Mouse (Mus musculus) thymus, adult 2 months (tissue): ENCODE results near the gene Card11. TPM values are rescaled to one million over a fixed set of nuclear protein-coding genes. Genes with fewer than 3 reads are reported as not detected.

Experiments used
- DNase-seq: peaks from one replicate; pipeline ENCODE4 v3.0.0; 2021
- H3K27ac ChIP-seq: fragments of 200-500 bp; 2 replicates; pipeline ENCODE4 v1.5.1; 2012; ENCODE audit warnings: low read length, control low read depth; ENCODE audit not compliant: control insufficient read depth, insufficient read depth
- H3K27me3 ChIP-seq: fragments of 200-500 bp; 2 replicates; pipeline ENCODE4 v1.6.1; 2012; ENCODE audit warnings: mild to moderate bottlenecking, low read length, moderate library complexity, mixed read lengths; ENCODE audit not compliant: control insufficient read depth, insufficient read depth
- H3K36me3 ChIP-seq: fragments of 200-500 bp; 2 replicates; pipeline ENCODE4 v1.6.1; 2012; ENCODE audit warnings: mild to moderate bottlenecking, low read length, moderate library complexity; ENCODE audit not compliant: control insufficient read depth, insufficient read depth
- H3K4me1 ChIP-seq: fragments of 200-500 bp; replicated peaks from 2 replicates; pipeline ENCODE4 v1.6.1; 2012; ENCODE audit warnings: low read length; ENCODE audit not compliant: control insufficient read depth, insufficient read depth
- H3K4me3 ChIP-seq: fragments of 200-500 bp; 2 replicates; pipeline ENCODE4 v1.5.1; 2012; ENCODE audit warnings: mild to moderate bottlenecking, low read length, control low read depth, moderate library complexity; ENCODE audit not compliant: control insufficient read depth, insufficient read depth
- CTCF ChIP-seq: fragments of 200-500 bp; IDR thresholded peaks from 2 replicates; pipeline ENCODE4 v1.5.1; 2012; ENCODE audit warnings: mild to moderate bottlenecking, control low read depth, low read length, moderate library complexity, borderline replicate concordance; ENCODE audit not compliant: control insufficient read depth, poor library complexity, insufficient read depth; ENCODE audit errors: extremely low read depth
- POLR2A ChIP-seq: fragments of 200-500 bp; IDR thresholded peaks from 2 replicates; pipeline ENCODE4 v1.6.1; 2012; ENCODE audit warnings: mild to moderate bottlenecking, low read length, control low read depth, moderate library complexity; ENCODE audit not compliant: control insufficient read depth, poor library complexity, insufficient read depth; ENCODE audit errors: extremely low read depth
- WGBS: fragments of 180-500 bp; shearing (Covaris S2); methylation state at CpG from one replicate; pipeline ENCODE4 v1.1.7; 2018; 5-methylcytosine and 5-hydroxymethylcytosine counted together
- polyA plus RNA-seq: library from polyadenylated mRNA; depleted of rRNA; stranded (reverse); fragments of >200 nt; gene quantifications from 2 replicates; pipeline ENCODE4 v1.2.3, GENCODE M21; 2012

Card11 gene
- polyA plus RNA-seq, 1 experiment = 51.2 TPM

- no peak overlapping the region for H3K4me3 ChIP-seq
- no peak for DNase-seq
- TF ChIP-seq POLR2A (no peak), CTCF (no peak)
- no peak overlapping the region for H3K27ac ChIP-seq
- no peaks in the 10 kb centered on the region for H3K27me3 ChIP-seq
- peaks cover 11% of the 10 kb centered on the region for H3K4me1 ChIP-seq
- WGBS = 88% methylated on average over 5 of the region's 5 CpGs
- H3K36me3 ChIP-seq = no peaks in the 10 kb centered on the region
Measured at GRCm38 (mm10) chr5:140859730-140860129, 140.7 kb downstream of the Card11 start.

DNA sequence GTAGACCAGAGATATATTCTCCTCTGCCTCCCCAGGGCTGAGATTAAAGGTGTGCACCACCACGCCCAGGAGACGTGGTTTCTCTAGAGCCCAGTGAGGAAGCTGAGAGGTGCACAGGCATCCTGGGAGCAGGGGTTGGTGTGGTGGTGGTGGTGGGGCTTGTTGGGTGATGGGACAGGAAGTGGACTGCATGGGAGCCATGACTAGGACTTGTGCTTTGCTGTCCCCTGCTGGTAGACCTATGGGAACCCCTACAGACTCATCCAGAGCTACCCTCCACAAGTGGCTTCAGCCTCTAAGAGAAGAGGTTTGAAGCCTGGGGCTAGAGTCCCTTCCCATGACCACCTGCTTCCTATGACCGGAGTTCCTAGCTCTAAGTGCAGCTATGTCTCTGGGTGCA lies 142.0 kb downstream of the Card11 start:
- Histone ChIP-seq H3K36me3 (no peaks in the 10 kb centered on the region), H3K4me1 (peaks cover 11% of the 10 kb centered on the region), H3K27me3 (no peaks in the 10 kb centered on the region), H3K4me3 (no peak overlapping the region), H3K27ac (no peak overlapping the region)
- DNase-seq = peak; percentile 53
- no peak for TF ChIP-seq POLR2A
- no peak for TF ChIP-seq CTCF
- WGBS = 11% methylated on average over 3 of the region's 3 CpGs

DNA sequence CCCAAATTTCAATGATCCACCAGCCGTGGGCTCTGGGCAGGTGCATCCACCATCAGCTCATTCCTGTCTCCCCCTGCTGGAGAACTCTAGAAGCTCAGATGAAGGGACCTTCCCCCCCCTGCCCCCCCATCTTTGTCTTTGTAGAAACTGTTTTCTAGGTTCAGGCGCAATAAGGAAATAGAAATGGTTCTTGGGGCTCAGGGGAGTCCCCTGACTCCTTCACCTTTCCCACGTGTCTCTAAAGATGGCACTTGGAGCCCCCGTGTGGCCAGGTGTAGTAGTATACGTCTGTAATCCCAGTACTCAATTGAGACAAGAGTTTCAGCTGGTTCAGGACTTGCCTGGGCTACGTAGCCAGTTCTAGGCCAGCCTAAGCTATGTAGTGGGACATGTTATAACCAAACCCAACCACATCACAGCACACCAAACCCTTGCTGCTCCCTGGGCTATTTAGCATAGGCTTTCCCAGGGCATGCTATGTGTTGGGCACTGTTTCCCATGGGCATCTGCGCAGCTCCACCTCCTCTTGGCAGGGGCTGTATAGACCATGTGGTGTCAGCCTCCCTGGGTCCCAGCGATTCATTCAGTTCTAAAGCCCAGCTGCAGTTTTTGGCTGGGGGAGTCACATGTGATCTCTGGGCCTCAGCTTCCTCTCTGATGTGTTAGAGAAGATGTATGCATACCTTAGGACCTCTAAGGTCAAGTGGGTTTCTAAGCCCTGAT lies 142.8 kb downstream of the Card11 start:
- TF ChIP-seq POLR2A = no peak
- peak; percentile 67; the same call in 1 of the 2 replicates for TF ChIP-seq CTCF
- WGBS = 49% methylated on average over 8 of the region's 8 CpGs
- no peaks in the 10 kb centered on the region for H3K27me3 ChIP-seq
- peak; percentile 42 for DNase-seq
- no peak overlapping the region for H3K27ac ChIP-seq
- peaks cover 11% of the 10 kb centered on the region for H3K4me1 ChIP-seq
- no peaks in the 10 kb centered on the region for H3K36me3 ChIP-seq
- no peak overlapping the region for H3K4me3 ChIP-seq

DNA sequence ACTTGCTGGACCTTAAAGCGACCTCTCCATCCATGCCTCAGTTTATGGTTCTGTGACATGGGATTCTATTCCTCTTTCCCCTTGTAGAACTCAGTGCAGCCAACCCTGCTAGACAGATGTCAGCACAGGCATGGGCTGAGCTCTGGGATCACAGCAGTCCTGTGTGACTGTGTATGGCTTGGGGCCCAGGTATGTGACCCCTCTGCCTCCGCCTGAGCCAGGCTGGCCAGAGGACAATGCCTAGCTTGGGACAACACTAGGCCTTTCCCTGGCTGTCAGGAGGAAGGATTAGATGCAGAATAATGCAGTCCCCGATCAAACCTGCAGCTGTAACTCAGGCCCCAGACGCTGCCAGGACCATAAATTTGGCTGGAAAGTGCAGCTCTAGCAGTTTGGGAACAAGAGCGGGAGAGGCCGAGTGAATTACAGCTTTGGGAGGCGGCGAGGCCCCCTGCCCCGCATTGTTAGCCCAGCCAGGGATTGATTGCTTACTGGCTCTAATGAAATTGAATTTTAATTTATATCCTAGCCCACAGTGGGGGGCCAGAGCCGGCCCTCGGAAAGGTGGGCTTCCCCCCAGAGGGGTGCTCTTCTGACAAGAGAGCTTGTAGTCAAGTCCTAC lies 144.4 kb downstream of the Card11 start:
- 95% methylated on average over 11 of the region's 11 CpGs for WGBS
- TF ChIP-seq POLR2A = no peak
- no peak for TF ChIP-seq CTCF
- DNase-seq = no peak
- H3K27ac ChIP-seq = no peak overlapping the region
- H3K27me3 ChIP-seq = no peaks in the 10 kb centered on the region
- no peaks in the 10 kb centered on the region for H3K36me3 ChIP-seq
- H3K4me3 ChIP-seq = no peak overlapping the region
- peaks cover 11% of the 10 kb centered on the region for H3K4me1 ChIP-seq

GRCm38 (mm10) chr5:140854700-140855099 lies 145.7 kb downstream of the Card11 start:
- Histone ChIP-seq H3K4me3 (no peak overlapping the region), H3K4me1 (peaks cover 11% of the 10 kb centered on the region), H3K36me3 (no peaks in the 10 kb centered on the region), H3K27ac (no peak overlapping the region), H3K27me3 (no peaks in the 10 kb centered on the region)
- WGBS = 97% methylated on average over 4 of the region's 4 CpGs
- TF ChIP-seq POLR2A (no peak), CTCF (no peak)
- DNase-seq = no peak

- peaks cover 11% of the 10 kb centered on the region for H3K4me1 ChIP-seq
- no peak for DNase-seq
- WGBS = 91% methylated on average over 5 of the region's 5 CpGs
Measured at GRCm38 (mm10) chr5:140853723-140854122, 146.7 kb downstream of the Card11 start.

DNA sequence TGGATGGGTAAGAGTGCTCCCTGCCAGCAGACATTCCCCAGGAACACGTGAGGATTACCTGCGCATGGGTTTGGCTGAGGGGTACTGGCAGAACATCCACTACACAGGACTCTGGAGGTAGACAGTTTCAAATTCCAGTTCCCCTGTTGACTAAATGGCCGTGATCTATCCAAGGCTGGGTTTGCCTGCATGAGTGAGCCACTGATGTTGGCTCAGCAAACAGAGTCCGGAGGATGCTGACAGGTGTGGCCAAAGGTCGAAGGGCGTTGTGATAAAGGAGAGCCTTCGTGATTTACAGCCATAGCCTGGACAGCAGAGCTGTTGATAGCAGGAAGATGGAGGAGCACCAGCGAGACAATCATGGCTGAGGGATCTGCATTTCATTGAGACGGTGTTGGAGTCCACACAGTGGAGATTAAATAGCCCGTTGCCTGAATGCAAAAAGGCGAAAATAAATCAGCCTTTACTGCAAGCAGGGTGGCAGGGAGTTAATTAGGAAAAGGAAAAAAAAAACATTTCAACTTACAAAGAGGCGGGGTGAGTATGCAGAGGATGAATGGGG lies 147.9 kb downstream of the Card11 start:
- TF ChIP-seq CTCF (no peak), POLR2A (no peak)
- Histone ChIP-seq H3K4me3 (no peak overlapping the region), H3K36me3 (no peaks in the 10 kb centered on the region), H3K4me1 (no peaks in the 10 kb centered on the region), H3K27me3 (no peaks in the 10 kb centered on the region), H3K27ac (no peak overlapping the region)
- 94% methylated on average over 12 of the region's 12 CpGs for WGBS
- no peak for DNase-seq

More at GRCm38 (mm10) chr5:140853723-140854122, 146.7 kb downstream of the Card11 start:
- no peak overlapping the region for H3K27ac ChIP-seq
- TF ChIP-seq POLR2A = no peak
- no peaks in the 10 kb centered on the region for H3K36me3 ChIP-seq
- H3K27me3 ChIP-seq = no peaks in the 10 kb centered on the region
- H3K4me3 ChIP-seq = no peak overlapping the region
